Mouse (Mus musculus): ENCODE measurements around the gene Ermard. TPM values are rescaled to one million over a fixed set of nuclear protein-coding genes. Genes with fewer than 3 reads are reported as not detected.
A peak's percentile ranks its signal among the peaks of the same experiment; 100 is the strongest.
"Not testable (repeated sequence)": the region's sequence is repeated elsewhere in the genome, so short reads cannot be mapped to it uniquely, and the experiment has no call there.

Gene Ermard
- polyA plus RNA-seq, 1 experiment from 2014 or later: 91.4 TPM

GRCm38 (mm10) chr17:15031414-15031813 is 9.6 kb upstream of the Ermard start:
- H3K27me3 ChIP-seq; H3K9ac ChIP-seq; H3K36me3 ChIP-seq; ATAC-seq (ENCODE audit: low FRiP score, low read depth); H3K4me2 ChIP-seq (replicated peaks); H3K4me3 ChIP-seq; H3K4me1 ChIP-seq; H3K9me3 ChIP-seq; H3K27ac ChIP-seq: not testable (repeated sequence)
- WGBS: no CpG with 5 or more reads among the region's 4 CpGs

- not testable (repeated sequence) for H3K4me3 ChIP-seq; H3K4me2 ChIP-seq (replicated peaks); H3K36me3 ChIP-seq; ATAC-seq (ENCODE audit: low FRiP score, low read depth); H3K9ac ChIP-seq; H3K27ac ChIP-seq; H3K27me3 ChIP-seq; H3K9me3 ChIP-seq; H3K4me1 ChIP-seq
- WGBS: no CpG with 5 or more reads among the region's 3 CpGs
These were observed 553 bp upstream of the Ermard start for GRCm38 (mm10) chr17:15040455-15040854.

- H3K9ac ChIP-seq; H3K27ac ChIP-seq; H3K27me3 ChIP-seq; H3K36me3 ChIP-seq; H3K4me1 ChIP-seq; H3K4me2 ChIP-seq (replicated peaks); ATAC-seq (ENCODE audit: low FRiP score, low read depth); H3K4me3 ChIP-seq; H3K9me3 ChIP-seq: not testable (repeated sequence)
- no CpG with 5 or more reads among the region's 1 CpGs for WGBS
These were observed 9.3 kb downstream of the Ermard start for GRCm38 (mm10) chr17:15050338-15050737.

GRCm38 (mm10) chr17:15052766-15053165 is 11.8 kb downstream of the Ermard start:
- H3K4me1 ChIP-seq; H3K9me3 ChIP-seq; H3K4me3 ChIP-seq; H3K9ac ChIP-seq; H3K27me3 ChIP-seq; H3K27ac ChIP-seq; H3K4me2 ChIP-seq (replicated peaks): not testable (repeated sequence)
- H3K36me3 ChIP-seq: peaks cover 21% of the 10 kb centered on the region
- 57% methylated on average over 1 of the region's 1 CpGs for WGBS
- ATAC-seq (ENCODE audit: low FRiP score, low read depth): 0 out of 2 replicates have a peak, but pooled peaks have one; percentile 15

GRCm38 (mm10) chr17:15053183-15053828 is 12.3 kb downstream of the Ermard start:
- not testable (repeated sequence) for H3K9ac ChIP-seq; ATAC-seq (ENCODE audit: low FRiP score, low read depth); H3K4me2 ChIP-seq (replicated peaks); H3K27ac ChIP-seq; H3K4me1 ChIP-seq; H3K4me3 ChIP-seq; H3K9me3 ChIP-seq; H3K27me3 ChIP-seq
- peaks cover 27% of the 10 kb centered on the region for H3K36me3 ChIP-seq
- 90% methylated on average over 6 of the region's 8 CpGs for WGBS

GRCm38 (mm10) chr17:15053829-15054200 is 12.8 kb downstream of the Ermard start:
- peaks cover 32% of the 10 kb centered on the region for H3K36me3 ChIP-seq
- 91% methylated on average over 13 of the region's 13 CpGs for WGBS
- H3K9me3 ChIP-seq; H3K27ac ChIP-seq; H3K4me3 ChIP-seq; H3K4me1 ChIP-seq; ATAC-seq (ENCODE audit: low FRiP score, low read depth); H3K4me2 ChIP-seq (replicated peaks); H3K27me3 ChIP-seq; H3K9ac ChIP-seq: not testable (repeated sequence)

- no peaks in the 10 kb centered on the region for H3K27me3 ChIP-seq
- no peak overlapping the region for H3K4me2 ChIP-seq (replicated peaks)
- 82% methylated on average over 4 of the region's 4 CpGs for WGBS
- peaks cover 51% of the 10 kb centered on the region for H3K36me3 ChIP-seq
- no peak overlapping the region for H3K27ac ChIP-seq
- no peaks in the 10 kb centered on the region for H3K9me3 ChIP-seq
- ATAC-seq (ENCODE audit: low FRiP score, low read depth): no peak
- no peak overlapping the region for H3K4me3 ChIP-seq
- no peak overlapping the region for H3K9ac ChIP-seq
- no peaks in the 10 kb centered on the region for H3K4me1 ChIP-seq
These were observed 14.9 kb downstream of the Ermard start for GRCm38 (mm10) chr17:15055925-15056324.

GRCm38 (mm10) chr17:15058161-15058591 is 17.2 kb downstream of the Ermard start:
- H3K4me1 ChIP-seq: no peaks in the 10 kb centered on the region
- no peak overlapping the region for H3K27ac ChIP-seq
- H3K9ac ChIP-seq: no peak overlapping the region
- H3K9me3 ChIP-seq: no peaks in the 10 kb centered on the region
- H3K36me3 ChIP-seq: peaks cover 71% of the 10 kb centered on the region
- no peaks in the 10 kb centered on the region for H3K27me3 ChIP-seq
- 84% methylated on average over 5 of the region's 5 CpGs for WGBS
- no peak overlapping the region for H3K4me2 ChIP-seq (replicated peaks)
- ATAC-seq (ENCODE audit: low FRiP score, low read depth): no peak
- no peak overlapping the region for H3K4me3 ChIP-seq

GRCm38 (mm10) chr17:15059646-15060045 is 18.6 kb downstream of the Ermard start:
- Histone ChIP-seq H3K36me3 (peaks cover 77% of the 10 kb centered on the region), H3K9me3 (no peaks in the 10 kb centered on the region), H3K27ac (no peak overlapping the region), H3K27me3 (no peaks in the 10 kb centered on the region), H3K9ac (no peak overlapping the region), H3K4me3 (no peak overlapping the region), H3K4me2 (replicated peaks) (no peak overlapping the region), H3K4me1 (no peaks in the 10 kb centered on the region)
- WGBS: 95% methylated on average over 14 of the region's 14 CpGs
- no peak for ATAC-seq (ENCODE audit: low FRiP score, low read depth)

- H3K4me2 ChIP-seq (replicated peaks): no peak overlapping the region
- no peak for ATAC-seq (ENCODE audit: low FRiP score, low read depth)
- peaks cover 73% of the 10 kb centered on the region for H3K36me3 ChIP-seq
- no peak overlapping the region for H3K9ac ChIP-seq
- H3K4me3 ChIP-seq: no peak overlapping the region
- 74% methylated on average over 6 of the region's 6 CpGs for WGBS
- no peaks in the 10 kb centered on the region for H3K9me3 ChIP-seq
- H3K4me1 ChIP-seq: no peaks in the 10 kb centered on the region
- no peaks in the 10 kb centered on the region for H3K27me3 ChIP-seq
- no peak overlapping the region for H3K27ac ChIP-seq
These were observed 19.3 kb downstream of the Ermard start for GRCm38 (mm10) chr17:15060356-15060755.

GRCm38 (mm10) chr17:15065391-15066024 is 24.5 kb downstream of the Ermard start:
- Histone ChIP-seq H3K36me3 (peaks cover 30% of the 10 kb centered on the region), H3K27ac (no peak overlapping the region), H3K9me3 (no peaks in the 10 kb centered on the region), H3K4me3 (no peak overlapping the region), H3K4me2 (replicated peaks) (peak overlapping the region; percentile 50), H3K4me1 (peaks cover 8% of the 10 kb centered on the region), H3K9ac (no peak overlapping the region), H3K27me3 (no peaks in the 10 kb centered on the region)
- ATAC-seq (ENCODE audit: low FRiP score, low read depth): peak; percentile 52; the same call in 1 of the 2 replicates
- 42% methylated on average over 13 of the region's 13 CpGs for WGBS

GRCm38 (mm10) chr17:15066066-15066465 is 25.1 kb downstream of the Ermard start:
- peak; percentile 73 for ATAC-seq (ENCODE audit: low FRiP score, low read depth)
- 19% methylated on average over 6 of the region's 6 CpGs for WGBS

GRCm38 (mm10) chr17:15066911-15067310 is 25.9 kb downstream of the Ermard start:
- H3K4me1 ChIP-seq: peaks cover 8% of the 10 kb centered on the region
- WGBS: 50% methylated on average over 1 of the region's 1 CpGs
- no peak overlapping the region for H3K9ac ChIP-seq
- no peak overlapping the region for H3K27ac ChIP-seq
- H3K27me3 ChIP-seq: no peaks in the 10 kb centered on the region
- H3K9me3 ChIP-seq: no peaks in the 10 kb centered on the region
- H3K36me3 ChIP-seq: peaks cover 16% of the 10 kb centered on the region
- no peak overlapping the region for H3K4me3 ChIP-seq
- ATAC-seq (ENCODE audit: low FRiP score, low read depth): no peak
- H3K4me2 ChIP-seq (replicated peaks): no peak overlapping the region

More at GRCm38 (mm10) chr17:15066066-15066465, 25.1 kb downstream of the Ermard start:
- Histone ChIP-seq H3K36me3 (peaks cover 25% of the 10 kb centered on the region), H3K27ac (no peak overlapping the region), H3K4me3 (no peak overlapping the region), H3K4me1 (peaks cover 8% of the 10 kb centered on the region), H3K9me3 (no peaks in the 10 kb centered on the region), H3K27me3 (no peaks in the 10 kb centered on the region), H3K9ac (peak overlapping the region; percentile 48; the same call in 1 of the 2 replicates), H3K4me2 (replicated peaks) (peak overlapping the region; percentile 50)
